Mouse (Mus musculus) midbrain, postnatal 0 days (tissue): Measurements from ENCODE around the gene Arl1. TPM values are rescaled to one million over a fixed set of nuclear protein-coding genes. Genes with fewer than 3 reads are reported as not detected.
"Not testable (repeated sequence)": the region's sequence is repeated elsewhere in the genome, so short reads cannot be mapped to it uniquely, and the experiment has no call there.

Experiments used
- ATAC-seq: fragments of 200-750 bp; cut with Nextera tagmentation; 2 replicates; pipeline ENCODE4 v1.8.0; 2017; ENCODE audit warnings: moderate number of reproducible peaks, mild to moderate bottlenecking, moderate TSS enrichment, moderate library complexity; ENCODE audit not compliant: low FRiP score
- DNase-seq: peaks from one replicate; pipeline ENCODE4 v3.0.0-alpha.2; 2015; ENCODE audit warnings: low spot score
- H3K27ac ChIP-seq: fragments of 300-500 bp; sonication (generic); 2 replicates; pipeline ENCODE4 v1.5.1; 2014; ENCODE audit warnings: low read depth, mild to moderate bottlenecking, low read length, mixed read lengths
- H3K27me3 ChIP-seq: fragments of 300-500 bp; sonication (generic); 2 replicates; pipeline ENCODE4 v1.6.1; 2014; ENCODE audit warnings: low read length, control low read depth, mixed read lengths; ENCODE audit not compliant: insufficient read depth
- H3K36me3 ChIP-seq: fragments of 300-500 bp; sonication (generic); 2 replicates; pipeline ENCODE4 v1.6.1; 2014; ENCODE audit warnings: low read length, control low read depth, mixed read lengths; ENCODE audit not compliant: insufficient read depth
- H3K4me1 ChIP-seq: fragments of 300-500 bp; sonication (generic); 2 replicates; pipeline ENCODE4 v1.6.1; 2014; ENCODE audit warnings: mild to moderate bottlenecking, control low read depth, antibody characterized with exemption, low read length, mixed read lengths; ENCODE audit not compliant: insufficient read depth
- H3K4me2 ChIP-seq: fragments of 300-500 bp; sonication (generic); 2 replicates; pipeline ENCODE4 v1.6.1; 2014; ENCODE audit warnings: low read depth, mild to moderate bottlenecking, low read length, mixed read lengths; ENCODE audit not compliant: poor library complexity, severe bottlenecking
- H3K4me3 ChIP-seq: fragments of 300-500 bp; sonication (generic); 2 replicates; pipeline ENCODE4 v1.5.1; 2014; ENCODE audit warnings: low read depth, mild to moderate bottlenecking, low read length, moderate library complexity
- H3K9ac ChIP-seq: fragments of 300-500 bp; sonication (generic); replicated peaks from 2 replicates; pipeline ENCODE4 v1.6.1; 2014; ENCODE audit warnings: mild to moderate bottlenecking, low read length, moderate library complexity, mixed read lengths; ENCODE audit not compliant: poor library complexity, severe bottlenecking
- H3K9me3 ChIP-seq: fragments of 300-500 bp; sonication (generic); 2 replicates; pipeline ENCODE4 v1.6.1; 2016; ENCODE audit warnings: low read length, control low read depth
- CTCF ChIP-seq: IDR thresholded peaks from 2 replicates; pipeline ENCODE4 v1.5.1; 2016; ENCODE audit warnings: antibody characterized with exemption, mild to moderate bottlenecking
- WGBS: fragments of 180-500 bp; shearing (Covaris S2); extraction: QIAGEN DNeasy Blood & Tissue Kit; methylation state at CpG from one replicate; pipeline ENCODE4 v1.1.7; 2014; 5-methylcytosine and 5-hydroxymethylcytosine counted together
- polyA plus RNA-seq: library from polyadenylated mRNA; unstranded; fragments of >200 nt; fragmentation: Nextera tagmentation; extraction: Ambion mirVana; gene quantifications from 2 replicates; pipeline ENCODE4 v1.2.1, GENCODE M21; 2015
- total RNA-seq: library from RNA; depleted of rRNA; stranded (reverse); fragments of >200 nt; gene quantifications from 2 replicates; pipeline ENCODE4 v1.2.3, GENCODE M21; 2014

Arl1 gene
- total and polyA plus RNA-seq, 2 experiments from 2014 or later = 81.4 to 169 TPM

DNA sequence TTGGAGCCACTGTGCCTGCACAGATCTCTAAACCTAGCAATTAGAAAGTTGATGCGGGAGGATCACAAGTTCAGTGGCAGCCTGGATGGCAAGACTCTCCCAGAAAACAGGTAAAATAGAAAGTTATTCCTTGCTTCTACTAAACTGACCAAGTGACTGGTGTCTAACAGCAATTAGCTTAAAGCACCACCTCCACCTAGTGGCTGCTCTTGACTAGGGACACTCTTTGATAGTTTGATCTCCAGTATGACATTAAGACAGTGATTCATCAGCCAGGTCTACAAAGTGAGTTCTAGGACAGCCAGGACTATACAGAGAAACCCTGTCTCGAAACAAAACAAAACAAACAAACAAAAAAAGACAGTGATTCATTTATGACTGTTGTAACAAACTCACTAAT lies 5.3 kb upstream of the Arl1 start:
- Histone ChIP-seq H3K27me3 (no peaks in the 10 kb centered on the region), H3K9ac (no peak overlapping the region), H3K4me2 (no peak overlapping the region), H3K4me3 (no peak overlapping the region), H3K4me1 (no peaks in the 10 kb centered on the region), H3K36me3 (no peaks in the 10 kb centered on the region), H3K9me3 (no peaks in the 10 kb centered on the region), H3K27ac (no peak overlapping the region)
- ATAC-seq (no peak), DNase-seq (peak; percentile 65)
- 46% methylated on average over 2 of the region's 2 CpGs for WGBS
- peak; percentile 76 for TF ChIP-seq CTCF

DNA sequence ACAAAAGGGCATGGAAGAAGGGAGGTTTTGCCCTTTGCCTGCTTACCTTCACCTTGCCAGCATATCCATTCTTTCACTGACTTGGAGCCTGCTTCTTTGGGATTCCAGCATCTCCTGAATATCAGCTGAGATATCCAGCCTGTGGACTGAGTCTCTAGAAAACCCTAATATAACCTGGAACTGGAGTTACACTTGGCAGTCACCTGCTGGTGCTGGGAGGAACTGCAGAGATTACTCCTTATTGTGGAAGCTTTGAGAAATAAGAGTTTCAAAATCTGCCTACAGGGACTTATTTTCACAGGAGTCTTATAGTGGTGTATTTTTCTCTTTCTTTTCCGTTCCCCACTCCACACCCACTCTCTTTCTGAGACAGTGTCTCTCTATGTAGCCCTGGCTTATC lies 3.5 kb upstream of the Arl1 start:
- no peak overlapping the region for H3K9ac ChIP-seq
- ATAC-seq (no peak), DNase-seq (peak; percentile 70)
- peak; percentile 84 for TF ChIP-seq CTCF
- H3K4me3 ChIP-seq = no peak overlapping the region
- 55% methylated on average over 1 of the region's 1 CpGs for WGBS
- H3K4me2 ChIP-seq = no peak overlapping the region
- H3K9me3 ChIP-seq = no peaks in the 10 kb centered on the region
- 0 out of 2 replicates have a peak, but pooled peaks cover under 1% of the 10 kb centered on the region for H3K4me1 ChIP-seq
- H3K36me3 ChIP-seq = no peaks in the 10 kb centered on the region
- no peaks in the 10 kb centered on the region for H3K27me3 ChIP-seq
- no peak overlapping the region for H3K27ac ChIP-seq

DNA sequence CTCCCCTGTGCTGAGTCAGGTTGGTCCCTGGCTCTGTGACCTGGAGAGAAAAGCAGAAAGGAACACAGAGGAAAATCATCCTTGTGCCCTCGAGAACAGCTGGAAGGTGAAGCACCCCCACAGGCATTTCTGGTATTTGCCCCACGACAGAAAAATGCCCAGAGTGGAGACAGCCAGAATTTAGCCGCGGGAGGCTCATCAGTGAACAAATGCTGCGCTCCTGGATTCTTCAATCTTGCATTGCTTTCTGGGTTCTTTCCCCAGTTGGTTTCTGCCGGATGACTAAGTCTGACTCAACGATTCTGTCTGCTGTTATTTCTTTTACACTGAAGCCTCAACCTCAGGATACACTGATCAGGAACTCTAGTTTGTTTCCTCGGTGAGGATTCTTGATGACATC lies 2.5 kb upstream of the Arl1 start:
- H3K36me3 ChIP-seq = no peaks in the 10 kb centered on the region
- 0 out of 2 replicates have a peak, but pooled peaks cover 3% of the 10 kb centered on the region for H3K4me1 ChIP-seq
- DNase-seq = no peak
- no peaks in the 10 kb centered on the region for H3K9me3 ChIP-seq
- H3K27ac ChIP-seq = no peak overlapping the region
- ATAC-seq = no peak
- H3K4me2 ChIP-seq = no peak overlapping the region
- no peak for TF ChIP-seq CTCF
- WGBS = 74% methylated on average over 8 of the region's 8 CpGs
- H3K9ac ChIP-seq = no peak overlapping the region
- no peak overlapping the region for H3K4me3 ChIP-seq
- H3K27me3 ChIP-seq = no peaks in the 10 kb centered on the region

DNA sequence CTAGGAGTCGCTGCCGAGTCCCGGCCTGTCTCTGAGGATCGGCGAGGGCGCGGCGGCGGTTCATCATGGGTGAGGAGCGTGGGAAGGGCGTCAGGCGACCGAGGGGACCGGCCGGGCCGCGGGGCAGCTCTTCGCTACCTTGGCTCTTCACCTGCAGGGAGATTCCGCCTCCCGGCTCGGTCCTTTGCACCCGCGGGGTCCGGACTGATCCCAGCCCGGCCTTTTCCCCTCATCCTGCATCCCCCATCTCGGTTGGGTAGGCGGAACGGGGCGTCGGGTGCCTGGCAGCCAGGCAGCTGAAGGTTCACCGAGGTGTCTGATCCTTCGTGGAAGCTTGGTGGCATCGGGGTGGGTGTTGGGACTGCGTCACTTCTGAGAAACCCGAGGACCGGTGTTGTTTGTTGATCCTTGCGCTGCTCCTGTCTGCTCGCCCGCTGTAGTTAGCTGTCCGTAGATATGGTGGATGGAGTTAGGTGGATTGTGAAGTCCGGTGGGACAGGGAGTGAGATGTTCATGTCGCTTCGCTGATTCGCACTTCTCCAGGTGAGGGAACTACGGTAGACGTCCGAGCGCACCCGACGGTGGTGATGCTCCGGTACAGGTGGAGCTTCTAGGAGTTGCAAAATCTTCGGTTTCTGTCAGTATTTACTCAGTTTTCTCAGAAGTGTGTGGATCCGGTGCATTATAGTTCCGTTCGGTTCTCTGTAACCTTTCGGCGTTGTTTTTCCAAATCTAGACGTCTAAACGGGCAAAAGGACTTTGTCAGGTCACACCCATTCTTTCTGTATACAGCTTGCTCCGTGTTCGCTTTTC lies 1.0 kb downstream of the Arl1 start:
- peak; percentile 14 for DNase-seq

DNA sequence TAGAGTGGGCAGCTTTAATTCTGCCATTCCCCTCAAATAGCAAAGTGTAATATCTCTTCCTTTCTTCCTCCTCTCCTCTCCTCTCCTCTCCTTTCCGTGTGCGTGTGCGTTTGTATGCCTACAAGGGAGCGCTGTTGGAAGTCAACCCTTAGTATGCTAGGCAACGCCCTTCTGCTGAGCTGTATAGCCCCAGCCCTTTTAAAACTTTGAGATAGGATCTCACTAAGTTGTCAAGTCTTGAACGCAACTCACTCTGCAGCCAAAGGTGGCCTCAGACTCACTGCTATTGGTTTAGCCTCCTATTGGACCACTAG lies 1.6 kb downstream of the Arl1 start:
- Histone ChIP-seq H3K36me3 (peaks cover 6% of the 10 kb centered on the region), H3K9me3 (no peaks in the 10 kb centered on the region), H3K4me3 (peak overlapping the region; percentile 99), H3K4me1 (0 out of 2 replicates have a peak, but pooled peaks cover 3% of the 10 kb centered on the region), H3K4me2 (peak overlapping the region; percentile 72), H3K27me3 (no peaks in the 10 kb centered on the region), H3K27ac (no peak overlapping the region), H3K9ac (peak overlapping the region; percentile 95)
- ATAC-seq (no peak), DNase-seq (no peak)
- 13% methylated on average over 6 of the region's 6 CpGs for WGBS
- no peak for TF ChIP-seq CTCF

More for the DNA sequence above, 1.0 kb downstream of the Arl1 start:
- Histone ChIP-seq H3K4me3 (peak overlapping the region; percentile 99), H3K4me1 (0 out of 2 replicates have a peak, but pooled peaks cover 3% of the 10 kb centered on the region), H3K27me3 (no peaks in the 10 kb centered on the region), H3K36me3 (0 out of 2 replicates have a peak, but pooled peaks cover 3% of the 10 kb centered on the region), H3K9ac (peak overlapping the region; percentile 95), H3K4me2 (peak overlapping the region; percentile 72), H3K9me3 (no peaks in the 10 kb centered on the region), H3K27ac (peak overlapping the region; percentile 78)
- ATAC-seq = peak; percentile 32
- 2% methylated on average over 56 of the region's 61 CpGs for WGBS
- peak; percentile 34; the same call in 1 of the 2 replicates for TF ChIP-seq CTCF

DNA sequence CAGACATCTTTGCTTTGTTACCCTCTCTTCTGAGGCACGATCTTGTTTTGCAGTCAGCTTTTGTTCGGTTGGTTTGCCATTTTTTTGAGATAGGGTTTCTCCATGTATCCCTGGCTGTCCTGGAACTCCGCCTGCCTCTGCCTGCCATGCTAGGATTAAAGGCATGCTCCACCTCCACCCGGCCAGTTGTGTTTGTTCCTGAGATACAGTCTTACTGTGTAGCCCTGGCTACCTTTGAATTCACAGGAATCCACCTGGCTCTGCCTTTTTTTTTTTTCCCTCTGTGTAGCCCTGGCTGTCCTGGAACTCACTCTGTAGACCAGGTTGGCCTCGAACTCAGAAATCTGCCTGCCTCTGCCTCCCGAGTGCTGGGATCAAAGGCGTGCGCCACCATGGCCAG lies 8.4 kb downstream of the Arl1 start:
- H3K4me3 ChIP-seq, H3K9me3 ChIP-seq, DNase-seq, ATAC-seq, H3K4me1 ChIP-seq, H3K27ac ChIP-seq, H3K27me3 ChIP-seq, H3K9ac ChIP-seq, H3K4me2 ChIP-seq: not testable (repeated sequence)
- H3K36me3 ChIP-seq = peaks cover 29% of the 10 kb centered on the region
- WGBS = 96% methylated on average over 8 of the region's 8 CpGs
